Mouse (Mus musculus) gastrocnemius, postnatal 10 days (tissue): ENCODE measurements at regions not wholly inside any gene's neighbourhood (a gene's known extent, or its start where the extent isn't known, plus 50 kb on each side); places are given as distances from the start of the nearest gene placed in this dataset.

Source experiments
- DNase-seq: peaks from one replicate; pipeline ENCODE4 v3.0.0; 2021; ENCODE audit warnings: mixed read lengths

DNA sequence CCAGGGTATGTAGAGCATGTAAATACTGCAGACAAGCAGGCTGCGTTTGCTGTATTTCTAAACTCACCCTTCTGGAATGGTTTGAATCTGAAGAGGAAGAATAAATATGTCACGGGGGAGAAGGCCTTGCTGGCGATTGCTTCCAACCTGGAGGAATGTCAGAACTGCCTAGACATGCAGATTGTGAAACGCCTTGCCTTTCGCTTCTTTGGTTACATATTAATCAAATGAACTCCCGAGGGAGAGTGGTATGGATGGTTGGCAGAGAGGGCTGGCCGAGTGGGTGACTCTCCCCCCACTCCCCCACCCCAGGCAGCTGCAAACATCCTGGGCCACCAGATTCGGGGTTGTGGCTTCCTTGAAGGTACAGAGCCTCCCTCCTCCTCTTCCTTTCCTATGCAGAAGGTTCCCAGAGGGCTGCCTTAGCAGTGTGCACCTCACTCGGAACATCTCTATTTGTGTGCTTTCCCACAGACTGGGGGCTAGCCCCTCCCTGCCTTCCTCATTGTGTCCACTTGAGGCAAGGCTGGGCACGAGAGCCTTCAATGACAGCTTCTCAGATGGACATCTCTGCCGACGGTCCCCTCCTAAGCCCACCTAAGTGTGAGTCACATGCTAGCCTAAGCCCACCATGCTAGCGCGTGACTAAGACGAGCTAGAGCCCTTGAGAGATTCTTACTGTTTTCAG lies 93.3 kb downstream of the Zfp281 start:
- DNase-seq = no peak

DNA sequence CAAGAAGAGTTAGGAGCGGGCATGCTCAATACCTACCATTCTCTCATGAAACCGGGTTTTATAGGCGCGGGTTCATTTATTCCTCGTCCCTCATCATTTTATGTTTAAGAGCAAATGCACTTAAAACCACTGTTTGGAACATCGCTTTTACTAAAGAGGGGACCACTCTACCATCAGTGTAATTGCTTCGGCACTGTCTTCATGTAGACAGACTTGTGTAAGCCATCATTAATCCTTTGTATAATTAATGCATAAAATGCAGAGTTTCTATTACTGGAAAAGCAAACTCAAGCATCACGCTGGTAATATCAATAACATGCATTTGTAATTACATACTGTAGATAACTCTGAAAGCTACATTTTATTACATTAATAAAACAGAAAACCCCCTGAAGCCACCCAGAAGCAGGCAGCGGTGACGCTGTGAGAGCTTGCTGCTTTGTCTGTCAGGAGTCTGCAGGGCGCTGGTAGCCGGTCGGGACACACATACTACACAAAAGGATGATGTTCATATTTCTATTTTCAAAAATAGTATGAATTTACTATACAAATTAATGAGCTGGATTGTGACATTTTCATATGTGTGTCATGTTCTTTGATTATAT lies 99.2 kb downstream of the Zfp281 start:
- no peak for DNase-seq

DNA sequence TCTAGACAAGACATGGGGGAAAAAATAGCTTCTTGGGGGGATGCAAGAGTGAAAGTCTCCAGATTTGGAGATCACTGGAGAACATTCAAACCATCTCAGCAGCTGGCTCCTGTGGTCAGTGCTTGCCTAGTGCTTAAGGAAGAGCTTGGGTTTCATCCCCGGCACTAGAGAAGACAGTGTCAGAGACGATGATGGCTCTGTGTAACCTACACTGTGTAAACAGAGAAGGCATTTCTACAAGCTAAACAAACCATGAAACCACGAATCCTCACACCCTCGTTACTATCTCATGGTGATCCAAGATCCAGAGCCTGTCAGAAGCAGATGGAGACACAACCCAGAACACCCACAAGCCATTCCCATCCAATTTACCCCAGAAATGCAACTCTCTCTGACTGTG lies 100.5 kb downstream of the Zfp281 start:
- DNase-seq = no peak

DNA sequence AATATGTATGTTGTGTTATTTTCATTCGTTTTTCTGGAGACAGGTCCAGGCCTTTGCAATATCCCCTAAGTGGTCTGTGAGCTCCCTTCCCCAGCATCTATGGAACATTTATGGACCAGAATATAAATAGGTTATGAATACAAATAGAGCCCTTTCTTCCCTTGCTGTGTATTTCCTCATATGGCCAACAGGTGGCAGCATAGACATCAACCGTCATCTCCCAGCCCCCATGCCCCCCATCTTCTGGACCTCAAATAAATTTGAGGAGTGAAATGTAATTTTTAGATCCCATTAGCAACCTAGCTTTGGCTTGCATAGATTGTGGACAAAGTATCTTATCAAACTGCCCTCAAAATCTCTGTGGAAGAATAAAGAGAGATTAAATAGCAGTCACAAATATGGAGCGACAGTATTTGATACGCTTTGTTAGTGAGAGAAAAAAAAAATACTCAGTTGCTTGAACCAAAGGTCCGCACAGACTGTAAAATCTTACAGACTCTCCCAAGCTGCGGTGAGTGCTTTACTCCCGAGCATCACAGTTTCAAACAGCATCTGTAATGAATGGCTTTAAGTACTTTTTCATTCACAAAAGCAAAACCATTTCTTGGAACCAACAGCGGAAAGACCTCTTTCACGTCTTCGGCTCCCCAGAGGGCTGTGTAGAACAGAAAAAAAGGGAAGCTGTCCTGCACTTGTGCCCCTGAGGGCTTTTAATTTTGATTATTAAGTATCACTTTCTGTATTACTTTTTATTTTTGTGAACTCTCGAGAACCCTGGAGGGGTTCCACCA lies 101.6 kb downstream of the Zfp281 start:
- no peak for DNase-seq

DNA sequence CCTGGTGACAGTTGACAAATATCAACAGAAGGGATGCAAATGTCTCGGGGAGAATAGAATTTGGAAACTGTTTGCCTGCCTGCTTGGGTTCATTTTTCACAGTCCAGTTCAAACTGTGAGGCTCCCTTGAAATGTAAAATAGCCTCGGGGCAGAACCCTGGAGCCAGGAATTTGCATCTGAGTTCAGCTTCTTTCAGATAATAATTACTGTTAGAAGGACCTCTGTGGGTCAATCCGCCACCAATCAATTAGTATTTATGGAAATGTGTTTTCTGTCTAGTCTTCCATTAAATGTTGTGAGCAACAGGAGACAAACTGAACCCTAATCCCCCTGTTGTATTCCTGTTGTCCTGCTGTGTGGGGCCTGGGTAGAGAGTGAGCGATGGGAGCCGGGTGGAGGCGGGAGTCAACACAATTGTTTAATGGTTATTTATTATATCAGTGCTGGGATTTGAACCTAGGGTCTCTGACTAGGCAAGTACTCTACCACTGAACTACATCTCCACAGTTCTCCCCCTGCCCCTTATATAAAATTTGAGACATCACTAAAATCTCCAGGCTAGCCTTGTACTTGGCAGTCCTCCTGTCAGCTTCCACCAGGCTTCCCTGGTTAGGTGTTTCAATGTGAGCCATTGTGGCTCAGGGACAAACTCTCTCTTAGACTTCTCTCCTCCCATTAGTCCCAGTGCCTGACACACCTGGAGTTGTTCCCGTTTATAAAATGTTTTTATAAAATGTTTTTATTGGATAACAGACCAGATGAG lies 103.3 kb downstream of the Zfp281 start:
- DNase-seq = no peak

- no peak for DNase-seq
These were observed 103.9 kb downstream of the Zfp281 start for GRCm38 (mm10) chr1:136728632-136728944.

DNA sequence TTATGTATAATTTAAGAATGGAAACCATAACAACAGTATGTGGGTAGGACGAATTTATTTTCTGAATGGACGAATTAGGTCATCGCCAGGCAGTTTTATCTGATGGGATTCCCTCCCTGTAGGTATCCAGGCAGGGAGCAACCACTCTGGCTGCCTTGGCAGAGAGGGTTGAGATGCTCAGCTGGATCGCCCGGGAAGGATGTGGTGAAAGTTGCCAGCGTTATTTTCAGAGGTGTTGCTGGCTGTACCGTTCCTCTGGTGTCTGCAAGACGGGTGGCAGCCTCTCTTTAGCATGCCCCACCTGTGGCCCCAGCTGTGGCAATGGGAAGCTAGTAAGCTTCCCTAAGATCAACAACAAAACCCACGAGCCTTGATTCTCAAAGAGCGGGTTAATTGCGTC lies 105.9 kb downstream of the Zfp281 start:
- no peak for DNase-seq

GRCm38 (mm10) chr1:136738030-136738429 lies 113.3 kb downstream of the Zfp281 start:
- DNase-seq = no peak

GRCm38 (mm10) chr1:136739486-136739885 lies 114.8 kb downstream of the Zfp281 start:
- DNase-seq = peak; percentile 65

- no peak for DNase-seq
These were observed 116.4 kb downstream of the Zfp281 start for GRCm38 (mm10) chr1:136741061-136741460.

GRCm38 (mm10) chr1:136749188-136749587 lies 124.5 kb downstream of the Zfp281 start:
- DNase-seq = no peak

- no peak for DNase-seq
These were observed 126.9 kb downstream of the Zfp281 start for GRCm38 (mm10) chr1:136751464-136752191.

GRCm38 (mm10) chr1:136754286-136754685 lies 129.6 kb downstream of the Zfp281 start:
- DNase-seq = no peak

- no peak for DNase-seq
These were observed 134.0 kb downstream of the Zfp281 start for GRCm38 (mm10) chr1:136758730-136759129.

DNA sequence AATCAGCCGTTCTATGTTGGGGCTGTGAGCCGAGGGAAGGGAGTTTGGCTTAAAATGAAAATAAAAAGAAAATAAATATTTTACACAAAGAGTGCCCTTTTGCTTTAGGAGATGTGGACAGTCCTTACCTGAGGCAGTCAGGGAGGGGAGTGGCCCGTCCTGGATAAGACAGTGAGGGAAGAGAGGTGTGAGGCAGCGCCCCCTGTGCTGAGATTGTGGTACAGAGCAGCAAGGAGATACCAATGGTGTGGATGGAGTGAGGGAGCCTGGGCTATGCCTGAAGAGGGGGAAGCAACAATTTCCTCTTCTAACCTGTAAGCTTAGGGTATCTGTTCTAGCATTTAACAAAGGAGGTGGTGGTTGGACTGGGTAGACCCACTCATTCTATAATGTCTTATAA lies 134.5 kb downstream of the Zfp281 start:
- no peak for DNase-seq

DNA sequence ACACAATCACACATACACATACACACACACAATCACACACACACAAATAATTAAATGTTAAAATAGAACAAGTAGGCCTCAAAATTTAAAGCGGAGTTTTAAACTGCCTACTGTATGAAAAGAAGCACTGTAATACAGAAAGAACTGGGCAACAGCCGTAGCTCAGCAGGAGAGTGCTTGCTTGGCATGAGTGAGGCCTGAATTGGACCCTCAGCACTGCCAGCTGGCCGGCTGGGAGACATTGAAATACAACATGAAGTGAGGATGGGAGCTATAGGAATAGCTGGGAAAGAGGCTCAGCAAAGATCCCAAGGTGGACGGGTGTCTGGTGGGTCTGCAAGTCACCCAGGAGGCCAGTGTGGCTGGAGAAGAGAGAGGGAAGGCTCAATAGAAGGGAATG lies 136.8 kb downstream of the Zfp281 start:
- no peak for DNase-seq

GRCm38 (mm10) chr1:136768969-136769401 lies 144.3 kb downstream of the Zfp281 start:
- peak; percentile 25 for DNase-seq

- DNase-seq = no peak
These were observed 149.0 kb downstream of the Zfp281 start for GRCm38 (mm10) chr1:136773743-136774142.

GRCm38 (mm10) chr1:136776211-136776610 lies 151.5 kb downstream of the Zfp281 start:
- no peak for DNase-seq

DNA sequence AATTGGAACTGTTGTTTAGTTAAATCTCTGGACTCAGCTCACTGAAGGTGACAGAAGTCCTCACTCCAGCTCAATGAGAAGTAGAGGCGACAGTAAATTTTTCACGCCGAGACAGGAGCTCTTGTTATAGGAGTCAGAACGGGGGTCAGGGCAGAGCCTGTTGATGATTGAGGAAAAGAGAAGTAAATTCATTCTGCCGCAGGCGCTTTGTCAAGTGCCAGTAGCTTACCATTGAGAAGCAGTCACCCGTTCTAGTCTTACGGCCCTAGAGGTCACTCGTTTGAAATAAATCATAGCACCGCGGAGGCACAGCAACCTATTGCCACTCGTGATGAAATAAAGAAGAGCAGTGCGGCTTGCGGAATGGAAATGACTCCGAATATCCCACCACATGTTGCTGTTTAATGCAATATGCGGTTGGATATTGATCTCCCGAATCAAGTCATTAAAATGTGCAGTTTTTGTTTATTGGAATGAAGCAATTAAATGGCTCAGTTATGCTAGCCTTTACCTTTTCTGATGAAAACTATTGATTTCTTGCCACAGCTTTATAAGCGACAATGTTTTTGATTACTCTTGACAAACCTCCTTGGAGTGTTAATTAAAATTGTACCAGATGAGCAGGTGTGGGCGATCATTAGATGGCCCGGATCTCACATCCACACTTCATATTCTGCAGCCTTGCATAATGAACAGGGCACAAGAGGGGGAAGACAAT lies 152.7 kb downstream of the Zfp281 start:
- no peak for DNase-seq

- DNase-seq = no peak
These were observed 154.7 kb downstream of the Zfp281 start for GRCm38 (mm10) chr1:136779384-136779783.
